Mouse (Mus musculus) neural tube, embryonic 14.5 days (tissue): ENCODE results near the gene Acaca. TPM values are rescaled to one million over a fixed set of nuclear protein-coding genes. Genes with fewer than 3 reads are reported as not detected.

Experiments
- ATAC-seq: fragments of 200-750 bp; cut with Nextera tagmentation; 2 replicates; pipeline ENCODE4 v1.8.0; 2017; ENCODE audit warnings: low read depth, mild to moderate bottlenecking, moderate TSS enrichment, moderate library complexity
- H3K27ac ChIP-seq: fragments of 300-500 bp; sonication (generic); 2 replicates; pipeline ENCODE4 v1.5.1; 2014; ENCODE audit warnings: low read depth, mild to moderate bottlenecking, control low read depth, low read length, moderate library complexity, mixed read lengths
- H3K27me3 ChIP-seq: fragments of 300-500 bp; sonication (generic); 2 replicates; pipeline ENCODE4 v1.6.1; 2014; ENCODE audit warnings: low read length; ENCODE audit not compliant: control insufficient read depth, insufficient read depth
- H3K36me3 ChIP-seq: fragments of 300-500 bp; sonication (generic); 2 replicates; pipeline ENCODE4 v1.6.1; 2014; ENCODE audit warnings: low read length, mixed read lengths; ENCODE audit not compliant: control insufficient read depth, insufficient read depth
- H3K4me1 ChIP-seq: fragments of 300-500 bp; sonication (generic); 2 replicates; pipeline ENCODE4 v1.6.1; 2014; ENCODE audit warnings: low read length; ENCODE audit not compliant: control insufficient read depth, insufficient read depth
- H3K4me2 ChIP-seq: fragments of 300-500 bp; sonication (generic); 2 replicates; pipeline ENCODE4 v1.6.1; 2014; ENCODE audit warnings: mild to moderate bottlenecking, low read depth, low read length, control low read depth
- H3K4me3 ChIP-seq: fragments of 300-500 bp; sonication (generic); 2 replicates; pipeline ENCODE4 v1.5.1; 2014; ENCODE audit warnings: low read depth, low read length, control low read depth, mixed read lengths
- H3K9ac ChIP-seq: fragments of 300-500 bp; sonication (generic); replicated peaks from 2 replicates; pipeline ENCODE4 v1.6.1; 2014; ENCODE audit warnings: low read depth, mild to moderate bottlenecking, control low read depth, low read length, mixed read lengths
- H3K9me3 ChIP-seq: fragments of 300-500 bp; sonication (generic); 2 replicates; pipeline ENCODE4 v1.6.1; 2016; ENCODE audit warnings: low read length; ENCODE audit not compliant: control insufficient read depth
- WGBS: fragments of 180-500 bp; shearing (Covaris S2); extraction: QIAGEN DNeasy Blood & Tissue Kit; methylation state at CpG from one replicate; pipeline ENCODE4 v1.1.7; 2014; 5-methylcytosine and 5-hydroxymethylcytosine counted together
- polyA plus RNA-seq: library from polyadenylated mRNA; unstranded; fragments of >200 nt; fragmentation: Nextera tagmentation; extraction: Ambion mirVana; gene quantifications from 2 replicates; pipeline ENCODE4 v1.2.1, GENCODE M21; 2014

The Acaca gene
- polyA plus RNA-seq, 1 experiment from 2014 or later = 38.8 TPM

DNA sequence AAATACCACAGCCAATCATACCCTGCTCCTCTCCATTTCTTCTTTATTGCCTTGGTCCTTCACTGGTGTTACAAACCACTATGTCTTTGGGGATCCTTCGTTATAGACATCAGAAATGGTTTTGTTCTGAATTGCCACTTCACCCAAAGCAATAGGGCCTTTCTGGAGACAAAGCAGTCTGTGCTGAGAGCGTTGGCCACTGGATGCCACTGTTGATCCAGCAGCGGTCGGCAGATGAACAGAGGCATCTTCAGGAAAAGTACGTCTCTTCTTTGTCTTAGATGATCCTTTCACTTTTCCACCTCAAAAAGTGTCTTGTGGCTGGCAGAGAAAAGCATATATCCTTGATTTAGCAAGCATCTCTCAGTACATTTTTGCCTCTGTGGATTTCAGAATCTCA is 151.8 kb downstream of the Acaca start:
- no peak for ATAC-seq
- no peak overlapping the region for H3K4me2 ChIP-seq
- no peak overlapping the region for H3K4me3 ChIP-seq
- H3K27ac ChIP-seq = no peak overlapping the region; the same call in 1 of the 2 replicates
- H3K36me3 ChIP-seq = peaks cover 3% of the 10 kb centered on the region; the same call in 1 of the 2 replicates
- no peaks in the 10 kb centered on the region for H3K9me3 ChIP-seq
- no peaks in the 10 kb centered on the region for H3K27me3 ChIP-seq
- 46% methylated on average over 5 of the region's 5 CpGs for WGBS
- H3K4me1 ChIP-seq = peaks cover 8% of the 10 kb centered on the region; the same call in 1 of the 2 replicates
- H3K9ac ChIP-seq = no peak overlapping the region

DNA sequence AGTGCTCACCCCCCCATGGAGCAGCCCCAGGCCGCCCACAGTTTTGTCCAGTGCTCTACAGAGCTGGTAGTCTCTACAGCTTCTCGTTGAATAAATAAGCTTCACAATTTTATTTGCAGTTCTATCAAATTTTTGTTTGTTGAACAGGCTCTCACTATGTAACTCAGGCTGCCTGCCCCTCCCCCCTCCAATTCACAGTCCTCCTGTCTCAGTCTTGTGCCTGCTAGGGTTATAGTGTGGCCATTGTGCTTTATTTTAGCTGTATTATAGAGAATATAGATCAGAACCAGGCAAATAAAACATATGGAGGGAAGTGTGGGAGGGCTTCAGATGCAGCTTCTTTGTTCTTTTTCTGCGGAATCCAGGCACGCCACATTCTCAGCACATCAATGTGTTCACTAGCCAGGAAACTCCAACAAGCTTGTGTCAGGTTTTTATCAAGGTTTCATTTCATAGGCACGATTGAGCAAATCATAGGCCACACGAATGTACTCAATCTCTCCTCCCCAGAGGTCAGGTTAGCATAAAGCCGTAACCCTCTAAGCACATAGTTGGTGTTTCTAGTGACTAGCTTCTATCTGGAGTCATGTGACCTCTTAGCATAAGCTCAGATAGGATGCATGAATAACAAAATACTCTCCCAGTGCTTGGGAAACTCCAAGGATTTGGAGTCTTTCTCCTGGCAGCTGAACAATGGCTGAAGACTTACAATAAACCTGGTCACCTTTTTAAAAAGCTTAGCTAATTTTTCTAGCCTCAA is 153.7 kb downstream of the Acaca start:
- no peak overlapping the region for H3K9ac ChIP-seq
- H3K4me3 ChIP-seq = no peak overlapping the region
- H3K27me3 ChIP-seq = no peaks in the 10 kb centered on the region
- no peak for ATAC-seq
- H3K36me3 ChIP-seq = peaks cover 3% of the 10 kb centered on the region; the same call in 1 of the 2 replicates
- H3K4me2 ChIP-seq = no peak overlapping the region
- peak overlapping the region; percentile 64 for H3K27ac ChIP-seq
- WGBS = 72% methylated on average over 7 of the region's 7 CpGs
- H3K4me1 ChIP-seq = peaks cover 2% of the 10 kb centered on the region; the same call in 1 of the 2 replicates
- no peaks in the 10 kb centered on the region for H3K9me3 ChIP-seq

DNA sequence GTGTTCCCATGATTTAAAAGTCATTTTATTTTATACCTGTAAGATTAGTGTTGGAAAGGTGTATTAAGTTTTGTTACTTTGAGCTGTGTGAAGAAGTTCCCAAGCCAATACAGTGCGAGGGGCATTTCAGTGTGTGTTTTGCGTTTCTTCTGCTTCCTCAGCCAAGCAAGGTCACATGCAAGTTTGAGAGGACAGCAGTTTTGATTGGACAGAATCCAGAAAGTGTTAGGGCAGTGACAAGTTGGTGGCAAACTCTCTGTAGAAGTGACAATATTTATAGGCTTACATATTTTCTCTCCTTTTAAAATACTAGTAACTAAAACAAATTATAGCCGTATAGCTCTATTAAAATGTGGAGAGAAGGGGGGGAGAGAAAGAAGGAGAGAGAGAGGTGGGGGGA is 161.3 kb downstream of the Acaca start:
- no peak for ATAC-seq
- Histone ChIP-seq H3K4me2 (no peak overlapping the region), H3K9ac (no peak overlapping the region), H3K27me3 (no peaks in the 10 kb centered on the region), H3K9me3 (no peaks in the 10 kb centered on the region), H3K27ac (no peak overlapping the region), H3K36me3 (no peaks in the 10 kb centered on the region), H3K4me1 (no peaks in the 10 kb centered on the region), H3K4me3 (no peak overlapping the region)
- WGBS = 70% methylated on average over 3 of the region's 3 CpGs

GRCm38 (mm10) chr11:84292532-84292931 is 163.1 kb downstream of the Acaca start:
- H3K9ac ChIP-seq = no peak overlapping the region
- no peak overlapping the region for H3K27ac ChIP-seq
- no peak overlapping the region for H3K4me2 ChIP-seq
- H3K9me3 ChIP-seq = no peaks in the 10 kb centered on the region
- no peaks in the 10 kb centered on the region for H3K36me3 ChIP-seq
- H3K4me3 ChIP-seq = no peak overlapping the region
- H3K4me1 ChIP-seq = no peaks in the 10 kb centered on the region
- H3K27me3 ChIP-seq = no peaks in the 10 kb centered on the region
- WGBS = 77% methylated on average over 3 of the region's 3 CpGs
- ATAC-seq = no peak

DNA sequence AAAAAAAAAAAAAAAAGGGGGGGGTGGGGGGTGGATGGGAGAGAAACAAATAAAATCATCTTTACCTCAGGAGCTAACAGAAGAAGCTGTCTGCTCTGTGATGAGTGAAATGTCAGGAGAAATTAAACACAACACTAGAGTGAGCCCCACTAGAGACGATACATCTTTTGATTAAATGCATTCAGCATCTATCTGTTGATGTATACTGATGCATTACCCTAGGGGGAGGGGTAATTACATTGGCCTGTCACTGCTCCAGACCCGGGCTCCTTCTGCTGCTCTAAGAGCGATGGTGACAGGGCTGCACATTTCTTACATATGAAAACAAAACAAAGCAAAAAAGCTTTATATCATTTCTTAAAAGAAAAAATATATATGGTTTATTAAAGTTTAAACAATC is 163.8 kb downstream of the Acaca start:
- WGBS = 47% methylated on average over 3 of the region's 3 CpGs
- Histone ChIP-seq H3K9me3 (no peaks in the 10 kb centered on the region), H3K9ac (no peak overlapping the region), H3K4me1 (no peaks in the 10 kb centered on the region), H3K27ac (no peak overlapping the region), H3K27me3 (no peaks in the 10 kb centered on the region), H3K4me3 (no peak overlapping the region), H3K4me2 (no peak overlapping the region), H3K36me3 (no peaks in the 10 kb centered on the region)
- no peak for ATAC-seq

DNA sequence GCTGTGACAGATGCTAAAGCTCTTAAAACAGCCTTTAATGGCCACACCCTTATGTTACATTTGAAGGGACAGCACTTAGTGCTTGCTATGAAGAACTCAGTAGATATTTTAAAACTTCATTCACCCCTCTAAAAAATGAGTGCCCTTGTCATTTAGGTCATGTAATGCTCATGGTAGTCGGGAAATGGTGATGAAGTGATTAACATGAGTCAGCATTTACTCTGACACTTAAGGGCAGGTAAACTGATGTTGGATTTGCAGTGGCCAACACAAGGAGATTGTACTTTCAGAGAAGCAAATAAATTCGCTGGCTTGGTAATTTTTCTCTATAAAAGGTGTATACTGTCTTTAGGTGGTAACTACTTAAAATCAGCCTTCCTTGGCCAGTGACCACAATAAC is 166.9 kb downstream of the Acaca start:
- Histone ChIP-seq H3K27ac (no peak overlapping the region), H3K4me1 (no peaks in the 10 kb centered on the region), H3K9ac (no peak overlapping the region), H3K9me3 (no peaks in the 10 kb centered on the region), H3K4me2 (no peak overlapping the region), H3K27me3 (no peaks in the 10 kb centered on the region), H3K4me3 (no peak overlapping the region), H3K36me3 (no peaks in the 10 kb centered on the region)
- 91% methylated on average over 2 of the region's 2 CpGs for WGBS
- no peak for ATAC-seq

GRCm38 (mm10) chr11:84305474-84305873 is 176.0 kb downstream of the Acaca start:
- no peaks in the 10 kb centered on the region for H3K27me3 ChIP-seq
- H3K36me3 ChIP-seq = no peaks in the 10 kb centered on the region
- H3K4me2 ChIP-seq = no peak overlapping the region
- no peak overlapping the region for H3K27ac ChIP-seq
- ATAC-seq = no peak
- H3K9ac ChIP-seq = no peak overlapping the region
- WGBS = 93% methylated on average over 1 of the region's 1 CpGs
- no peaks in the 10 kb centered on the region for H3K9me3 ChIP-seq
- H3K4me3 ChIP-seq = no peak overlapping the region
- H3K4me1 ChIP-seq = no peaks in the 10 kb centered on the region

- H3K4me1 ChIP-seq = no peaks in the 10 kb centered on the region
- WGBS = 85% methylated on average over 6 of the region's 6 CpGs
- no peak overlapping the region for H3K4me3 ChIP-seq
- H3K9ac ChIP-seq = no peak overlapping the region
- no peak overlapping the region for H3K27ac ChIP-seq
- H3K27me3 ChIP-seq = no peaks in the 10 kb centered on the region
- ATAC-seq = no peak
- H3K9me3 ChIP-seq = no peaks in the 10 kb centered on the region
- H3K36me3 ChIP-seq = no peaks in the 10 kb centered on the region
- H3K4me2 ChIP-seq = no peak overlapping the region
Observed at GRCm38 (mm10) chr11:84306158-84306742, 176.8 kb downstream of the Acaca start.

DNA sequence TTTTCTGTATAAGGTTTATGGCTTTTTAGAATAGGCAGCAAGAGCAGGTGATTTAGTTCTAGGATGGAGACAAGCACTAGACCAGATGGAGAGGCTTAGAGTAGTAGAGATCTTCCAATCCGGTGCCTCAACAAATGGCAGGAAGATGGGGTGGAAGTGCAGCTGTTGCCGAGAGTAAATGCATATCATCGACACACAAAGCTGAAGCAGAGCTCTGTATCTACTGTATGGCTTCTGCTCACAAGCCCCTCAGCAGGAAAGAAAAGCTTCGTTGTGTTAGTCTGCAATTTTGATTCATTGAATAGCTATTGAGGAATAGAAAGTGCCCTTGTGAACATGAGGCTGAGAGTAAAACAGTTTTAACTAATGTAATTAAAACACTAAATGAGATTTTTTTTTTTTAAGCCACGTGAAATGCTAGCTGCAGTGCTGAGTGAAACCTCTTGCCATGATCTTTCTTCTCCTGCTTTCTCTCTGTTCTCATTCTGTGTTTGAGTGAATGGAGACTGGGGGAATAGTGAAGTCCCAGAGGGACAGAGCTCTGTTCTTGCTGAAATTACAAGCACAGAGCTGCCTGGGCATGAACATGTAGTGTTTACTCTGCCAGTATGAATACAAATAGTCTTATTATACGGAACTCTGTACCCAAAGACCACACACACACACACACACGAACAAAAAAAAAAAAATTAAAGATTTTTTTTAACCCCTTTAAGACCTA is 194.7 kb downstream of the Acaca start:
- no peak for ATAC-seq
- H3K9ac ChIP-seq = no peak overlapping the region

More for the DNA sequence above, 194.7 kb downstream of the Acaca start:
- Histone ChIP-seq H3K4me2 (no peak overlapping the region), H3K4me3 (no peak overlapping the region), H3K4me1 (peaks cover 10% of the 10 kb centered on the region), H3K9me3 (no peaks in the 10 kb centered on the region), H3K27ac (peak overlapping the region; percentile 77), H3K27me3 (no peaks in the 10 kb centered on the region), H3K36me3 (no peaks in the 10 kb centered on the region)
- WGBS = 34% methylated on average over 7 of the region's 7 CpGs
